Mouse (Mus musculus): ENCODE data around the gene Vmn2r106.

Vmn2r106 gene

GRCm38 (mm10) chr17:20285453-20285852 is at the start of gene Vmn2r106:
TSS of gene Vmn2r106 (minus strand) at chr17:20285553.
- no peak for DNase-seq (ENCODE audit: extremely low read depth, insufficient read length, low spot score)

DNA sequence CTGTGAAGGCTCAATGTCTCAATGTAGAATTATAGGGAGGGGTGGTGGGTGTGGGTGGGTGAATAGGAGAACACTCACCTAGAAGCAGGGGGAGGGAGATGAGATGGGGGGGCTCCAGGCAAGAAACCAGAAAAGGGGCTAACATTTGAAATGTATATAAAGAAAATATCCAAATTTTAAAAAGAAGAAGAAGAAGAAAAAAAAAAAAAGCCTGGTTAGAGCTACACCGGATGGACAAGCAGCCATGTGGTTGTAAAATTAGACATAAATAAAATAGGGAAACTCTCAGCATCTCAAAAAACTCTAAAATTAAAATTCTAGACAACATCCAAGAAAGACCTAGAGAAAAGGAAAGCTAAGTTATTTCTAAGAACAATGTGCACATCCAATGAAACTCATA is 20.4 kb upstream of the Vmn2r106 start:
- no peak for DNase-seq (ENCODE audit: extremely low read depth, insufficient read length, low spot score)

GRCm38 (mm10) chr17:20286906-20287305 is 1.6 kb upstream of the Vmn2r106 start:
- DNase-seq (ENCODE audit: extremely low read depth, insufficient read length, low spot score), result no peak

DNA sequence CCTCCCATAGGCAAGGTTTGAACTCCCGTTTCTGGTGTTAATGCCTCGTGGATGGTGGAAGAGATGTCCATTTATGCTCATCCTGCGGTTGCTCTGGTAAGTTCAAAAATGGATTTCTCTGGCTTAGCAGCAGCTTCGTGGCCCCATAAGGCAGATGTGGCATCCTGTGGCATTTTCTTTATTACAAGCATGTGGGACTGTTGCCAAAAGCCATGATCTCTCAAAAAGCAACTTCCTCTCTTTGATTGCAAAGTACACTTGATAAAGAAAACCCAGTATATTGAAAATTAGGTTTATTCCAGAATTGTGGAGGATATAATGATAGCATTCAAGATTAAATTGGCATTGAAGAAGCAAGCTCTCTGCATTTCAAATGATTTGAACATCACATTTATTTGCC is 29.8 kb downstream of the Vmn2r106 start:
- DNase-seq (ENCODE audit: extremely low read depth, insufficient read length, low spot score), result no peak

DNA sequence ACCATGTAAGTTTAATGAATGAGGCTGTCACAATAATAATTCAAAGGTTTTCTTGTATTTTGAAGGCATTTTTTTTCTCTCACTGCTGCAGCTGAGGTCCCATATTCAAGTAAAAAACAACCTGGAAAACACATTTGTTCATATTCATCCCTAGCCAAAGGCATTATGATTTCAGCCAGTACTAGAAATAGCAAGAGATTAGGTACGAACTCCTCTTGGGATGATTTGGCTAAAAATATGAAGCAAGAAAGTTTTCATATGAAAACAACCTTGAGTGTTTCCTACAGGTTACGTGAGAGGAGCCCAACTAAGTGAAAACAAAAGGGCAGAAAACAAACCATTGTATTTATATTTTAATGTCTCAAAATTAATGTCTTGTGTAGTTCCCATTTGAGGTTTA is 50.4 kb downstream of the Vmn2r106 start, which contains the start of gene Vmn2r105:
Gene Vmn2r105 (minus strand): TSS at position 101 of the 400 bp plus-strand sequence.
- DNase-seq (ENCODE audit: extremely low read depth, insufficient read length, low spot score), result no peak
